Mouse (Mus musculus) liver, embryonic 14.5 days (tissue): ENCODE data around the gene Lmod1. TPM values are rescaled to one million over a fixed set of nuclear protein-coding genes. Genes with fewer than 3 reads are reported as not detected.

Experiments
- ATAC-seq: fragments of 200-750 bp; cut with Nextera tagmentation; 2 replicates; pipeline ENCODE4 v1.8.0; 2017; ENCODE audit warnings: moderate number of reproducible peaks, mild to moderate bottlenecking, moderate library complexity; ENCODE audit not compliant: insufficient read depth
- DNase-seq, 3 experiments: peaks; one replicate each; pipeline ENCODE4 v3.0.0-alpha.2; 2012 to 2013; ENCODE audit warnings: low read depth in 3 of 3, low spot score in 3 of 3
- H3K27ac ChIP-seq: fragments of 300-500 bp; sonication (generic); 2 replicates; pipeline ENCODE4 v1.5.1; 2014; ENCODE audit warnings: moderate library complexity, mild to moderate bottlenecking, control low read depth, inconsistent platforms
- H3K27me3 ChIP-seq: fragments of 300-500 bp; sonication (generic); 2 replicates; pipeline ENCODE4 v1.6.1; 2014; ENCODE audit warnings: mild to moderate bottlenecking, low read length, moderate library complexity; ENCODE audit not compliant: control insufficient read depth, insufficient read depth
- H3K36me3 ChIP-seq: fragments of 300-500 bp; sonication (generic); replicated peaks from 2 replicates; pipeline ENCODE4 v1.6.1; 2014; ENCODE audit warnings: low read depth; ENCODE audit not compliant: control insufficient read depth, insufficient read depth
- H3K4me1 ChIP-seq, 2 experiments: fragments of 200-500 bp in 1 of 2; fragments of 300-500 bp in 1 of 2; sonication (generic) in 1 of 2; replicated peaks; 2 replicates each; pipeline ENCODE4 v1.6.1; 2012 to 2014; ENCODE audit warnings: antibody characterized with exemption in 1 of 2, inconsistent platforms in 1 of 2, low read length in 1 of 2; ENCODE audit not compliant: control insufficient read depth in 2 of 2, insufficient read depth in 2 of 2
- H3K4me2 ChIP-seq: fragments of 300-500 bp; sonication (generic); 2 replicates; pipeline ENCODE4 v1.6.1; 2014; ENCODE audit warnings: low read depth, mild to moderate bottlenecking, control low read depth, moderate library complexity
- H3K4me3 ChIP-seq, 2 experiments: fragments of 200-500 bp in 1 of 2; fragments of 300-500 bp in 1 of 2; sonication (generic) in 1 of 2; 2 replicates each; pipeline ENCODE4 v1.5.1; 2012 to 2014; ENCODE audit warnings: low read depth in 2 of 2, low read length in 2 of 2, mild to moderate bottlenecking in 2 of 2, control low read depth in 1 of 2, inconsistent platforms in 1 of 2, moderate library complexity in 1 of 2; ENCODE audit not compliant: insufficient read depth in 1 of 2
- H3K9ac ChIP-seq: fragments of 300-500 bp; sonication (generic); replicated peaks from 2 replicates; pipeline ENCODE4 v1.6.1; 2014; ENCODE audit warnings: mild to moderate bottlenecking, control low read depth, moderate library complexity
- H3K9me3 ChIP-seq: fragments of 300-500 bp; sonication (generic); 2 replicates; pipeline ENCODE4 v1.6.1; 2016; ENCODE audit warnings: low read length, mixed read lengths; ENCODE audit not compliant: control insufficient read depth
- CTCF ChIP-seq: IDR thresholded peaks from 2 replicates; pipeline ENCODE4 v1.5.1; 2016; ENCODE audit warnings: antibody characterized with exemption, low read depth, control low read depth
- EP300 ChIP-seq: IDR thresholded peaks from 2 replicates; pipeline ENCODE4 v1.6.1; 2016; ENCODE audit warnings: antibody characterized with exemption, low read depth
- WGBS: fragments of 180-500 bp; shearing (Covaris S2); extraction: QIAGEN DNeasy Blood & Tissue Kit; methylation state at CpG from one replicate; pipeline ENCODE4 v1.1.7; 2014; ENCODE audit not compliant: insufficient replicate concordance; 5-methylcytosine and 5-hydroxymethylcytosine counted together
- polyA plus RNA-seq, 2 experiments: library from polyadenylated mRNA; depleted of rRNA in 1 of 2; stranded (reverse) in 1 of 2; unstranded in 1 of 2; fragments of >200 nt; fragmentation: Nextera tagmentation in 1 of 2; extraction: Ambion mirVana in 1 of 2; gene quantifications; 2 replicates each; pipeline versions ENCODE4 v1.2.1 to v1.2.3; 2012 to 2014

Gene Lmod1
- polyA plus RNA-seq (2012; rRNA removed): 0.05 and 0.08 TPM in 2 replicates
- 0.04 and 0.10 TPM in 2 replicates for polyA plus RNA-seq (2014; fragmentation: Nextera tagmentation; extraction: Ambion mirVana)

DNA sequence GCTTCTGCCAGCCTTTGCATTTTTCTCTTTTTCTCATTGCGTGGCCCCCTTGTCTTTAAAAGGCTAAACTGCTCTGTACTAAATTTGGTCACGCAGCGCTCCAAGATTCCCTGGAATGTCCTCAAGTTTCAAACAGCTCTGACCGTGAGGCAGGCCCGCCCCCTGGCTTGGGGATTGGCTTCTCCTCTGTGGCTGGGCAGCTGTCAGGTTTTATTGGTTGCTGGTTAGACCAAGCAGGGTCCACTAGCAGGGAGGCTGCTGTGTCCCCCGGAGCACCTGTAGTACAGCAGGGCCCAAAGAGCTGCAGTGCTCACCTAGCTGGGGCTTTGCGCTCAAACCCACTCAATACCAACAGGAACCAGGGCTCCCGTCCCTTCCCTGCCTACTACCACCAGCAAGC, at the start of gene Lmod1:
TSS of gene Lmod1 (plus strand) at position 237 of the 400 bp plus-strand sequence.
- Histone ChIP-seq H3K4me1 (no peaks in the 10 kb centered on the region), H3K27me3 (no peaks in the 10 kb centered on the region), H3K4me2 (no peak within 1 kb of the TSS), H3K36me3 (no peaks in the 10 kb centered on the region), H3K27ac (no peak within 1 kb of the TSS), H3K4me3 (no peak within 1 kb of the TSS), H3K9me3 (no peaks in the 10 kb centered on the region), H3K9ac (no peak within 1 kb of the TSS)
- ATAC-seq: no peak
- no peak for DNase-seq
- TF ChIP-seq CTCF (no peak), EP300 (no peak)
- WGBS: 35% methylated on average over 8 of the region's 8 CpGs

DNA sequence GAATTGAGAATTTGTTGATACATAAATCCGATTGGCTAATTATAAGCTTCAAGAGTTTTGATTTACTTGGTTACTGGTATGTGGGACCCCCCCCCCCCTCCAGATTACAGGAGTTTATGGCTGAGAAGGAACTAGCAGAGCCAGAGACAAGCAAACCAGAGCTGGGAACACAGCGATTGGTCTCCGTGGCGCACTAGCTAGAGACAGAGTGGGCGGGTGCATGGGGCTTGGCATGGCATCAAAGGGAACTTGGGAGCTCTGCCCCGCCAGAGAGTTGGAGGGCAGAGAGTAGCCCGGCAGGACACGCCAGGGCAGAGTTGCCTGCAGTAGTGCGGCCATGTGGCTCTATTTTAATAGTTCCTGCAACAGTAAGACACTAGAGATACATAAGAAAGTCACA, 44.0 kb upstream of the Lmod1 start:
- Histone ChIP-seq H3K4me1 (peaks cover 0 to 5% of the 10 kb centered on the region in 2 experiments; a peak in 2 of 4 replicates), H3K4me2 (no peak overlapping the region), H3K27ac (no peak overlapping the region), H3K36me3 (peaks cover 3% of the 10 kb centered on the region; the same call in 1 of the 2 replicates), H3K4me3 (no peak overlapping the region), H3K9ac (no peak overlapping the region), H3K27me3 (no peaks in the 10 kb centered on the region), H3K9me3 (no peaks in the 10 kb centered on the region)
- 73% methylated on average over 9 of the region's 9 CpGs for WGBS
- ATAC-seq (no peak), DNase-seq (no peak)
- TF ChIP-seq CTCF (no peak), EP300 (no peak)

DNA sequence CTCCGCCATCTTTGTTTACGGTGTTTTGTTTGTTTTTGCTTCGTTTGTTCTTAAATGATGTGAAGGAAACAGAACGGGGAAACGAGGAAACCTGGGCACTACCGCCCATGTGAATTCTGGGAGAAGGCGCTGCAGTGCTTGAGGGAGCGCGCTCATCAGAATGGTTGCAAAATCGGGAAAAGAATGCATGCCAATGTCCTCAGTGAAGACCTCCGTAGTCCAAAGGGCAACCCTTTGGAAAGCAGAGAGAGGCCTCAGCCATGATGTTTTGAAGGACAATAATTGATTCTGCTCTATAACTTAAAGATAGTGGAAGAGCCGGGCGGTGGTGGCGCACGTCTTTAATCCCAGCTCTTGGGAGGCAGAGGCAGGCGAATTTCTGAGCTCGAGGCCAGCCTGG, 42.8 kb upstream of the Lmod1 start:
- TF ChIP-seq EP300 (no peak), CTCF (no peak)
- Histone ChIP-seq H3K27ac (no peak overlapping the region), H3K27me3 (no peaks in the 10 kb centered on the region), H3K9ac (no peak overlapping the region), H3K36me3 (no peaks in the 10 kb centered on the region), H3K9me3 (no peaks in the 10 kb centered on the region), H3K4me3 (no peak overlapping the region), H3K4me2 (no peak overlapping the region; the same call in none of the 2 replicates), H3K4me1 (peaks cover 0 to 5% of the 10 kb centered on the region in 2 experiments; a peak in 2 of 4 replicates)
- 83% methylated on average over 17 of the region's 17 CpGs for WGBS
- DNase-seq: no peak
- no peak for ATAC-seq

DNA sequence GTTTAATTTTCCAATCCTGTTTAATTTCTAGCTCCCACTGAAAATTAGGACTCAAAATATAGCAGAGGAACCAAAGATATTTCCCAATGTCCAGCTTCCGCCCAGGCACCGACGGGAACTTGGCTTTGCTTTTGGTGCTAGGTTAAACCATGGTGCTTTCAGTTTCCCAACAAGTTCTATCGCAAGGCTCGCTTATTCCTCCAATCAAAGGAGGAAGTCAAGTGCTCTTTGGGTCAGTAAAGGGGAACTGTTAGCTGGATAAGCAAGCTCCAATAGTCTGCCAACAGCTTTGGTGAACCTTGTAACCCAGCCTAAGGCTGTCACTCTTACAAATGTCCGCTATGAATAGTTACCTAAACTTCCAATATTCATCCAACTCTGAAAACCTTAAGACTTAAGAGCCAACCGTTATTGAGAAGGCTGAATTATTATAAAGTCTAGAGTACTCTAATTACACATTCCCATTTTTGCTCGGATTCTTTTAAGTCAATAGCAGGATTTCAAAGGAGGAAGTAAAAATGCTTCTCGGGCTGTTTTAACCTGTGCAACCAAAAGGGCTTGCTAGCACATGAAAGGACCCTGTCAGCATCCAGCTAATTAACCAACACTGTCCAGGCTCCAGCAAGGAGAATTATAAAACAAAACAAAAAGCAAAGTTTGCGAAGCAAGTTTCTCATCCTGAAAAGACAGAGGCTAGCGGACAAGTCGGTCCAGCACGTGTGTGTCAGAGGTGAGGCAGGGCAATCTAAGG, 41.9 kb upstream of the Lmod1 start:
- WGBS: 7% methylated on average over 13 of the region's 13 CpGs

DNA sequence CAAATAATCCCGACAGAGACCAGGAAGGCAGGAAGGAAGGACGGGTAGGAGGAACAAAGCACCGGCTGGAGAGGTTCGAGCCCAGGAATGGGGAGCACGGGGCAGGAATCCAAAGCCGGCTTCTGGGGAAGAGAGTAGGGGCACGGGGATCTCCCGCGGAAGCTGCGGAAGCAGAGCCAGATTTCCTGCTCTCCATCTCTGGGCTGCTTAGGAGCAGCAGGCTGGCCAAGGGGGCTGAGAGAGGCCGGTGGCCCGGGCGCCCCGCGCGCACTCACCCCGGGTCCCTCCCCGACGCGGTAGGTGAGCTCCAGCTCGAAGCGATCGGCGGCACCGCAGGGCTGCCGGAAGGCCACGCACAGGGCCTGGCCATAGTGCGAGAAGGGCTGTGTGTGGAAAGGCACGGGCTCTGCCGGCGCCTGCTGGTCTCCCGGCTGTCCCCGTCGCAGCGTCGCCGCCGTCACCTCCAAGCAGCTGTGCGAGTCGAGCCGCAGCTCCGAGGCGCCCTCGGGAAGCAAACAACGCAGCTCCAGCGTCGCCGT, 41.3 kb upstream of the Lmod1 start:
- WGBS: under 1% methylated on average over 45 of the region's 48 CpGs

More for the DNA sequence above, 41.9 kb upstream of the Lmod1 start:
- peak overlapping the region; percentile 40 for H3K9ac ChIP-seq
- no peaks in the 10 kb centered on the region for H3K9me3 ChIP-seq
- H3K4me2 ChIP-seq: peak overlapping the region; percentile 86
- no peaks in the 10 kb centered on the region for H3K36me3 ChIP-seq
- no peaks in the 10 kb centered on the region for H3K27me3 ChIP-seq
- peak overlapping the region; percentile 63 to 70 for H3K4me3 ChIP-seq
- H3K4me1 ChIP-seq: peaks cover 0 to 5% of the 10 kb centered on the region in 2 experiments; a peak in 2 of 4 replicates
- DNase-seq: peak in 1 of 3 experiments; percentile 31
- no peak for ATAC-seq
- TF ChIP-seq CTCF: no peak
- no peak for TF ChIP-seq EP300
- peak overlapping the region; percentile 8 for H3K27ac ChIP-seq

More for the DNA sequence above, 41.3 kb upstream of the Lmod1 start:
- peak; percentile 67 for ATAC-seq
- H3K27ac ChIP-seq: peak overlapping the region; percentile 8; the same call in 1 of the 2 replicates
- H3K9me3 ChIP-seq: no peaks in the 10 kb centered on the region
- H3K9ac ChIP-seq: peak overlapping the region; percentile 40
- DNase-seq: no peak
- H3K4me1 ChIP-seq: peaks cover 0 to 5% of the 10 kb centered on the region in 2 experiments; a peak in 2 of 4 replicates
- H3K27me3 ChIP-seq: no peaks in the 10 kb centered on the region
- H3K4me3 ChIP-seq: peak overlapping the region; percentile 63 to 70
- TF ChIP-seq EP300 (no peak), CTCF (no peak)
- H3K4me2 ChIP-seq: peak overlapping the region; percentile 86
- no peaks in the 10 kb centered on the region for H3K36me3 ChIP-seq
